Mouse (Mus musculus): Measurements from ENCODE around the gene Zdhhc24.
"Not testable (repeated sequence)": the region's sequence is repeated elsewhere in the genome, so short reads cannot be mapped to it uniquely, and the experiment has no call there.

Gene Zdhhc24

DNA sequence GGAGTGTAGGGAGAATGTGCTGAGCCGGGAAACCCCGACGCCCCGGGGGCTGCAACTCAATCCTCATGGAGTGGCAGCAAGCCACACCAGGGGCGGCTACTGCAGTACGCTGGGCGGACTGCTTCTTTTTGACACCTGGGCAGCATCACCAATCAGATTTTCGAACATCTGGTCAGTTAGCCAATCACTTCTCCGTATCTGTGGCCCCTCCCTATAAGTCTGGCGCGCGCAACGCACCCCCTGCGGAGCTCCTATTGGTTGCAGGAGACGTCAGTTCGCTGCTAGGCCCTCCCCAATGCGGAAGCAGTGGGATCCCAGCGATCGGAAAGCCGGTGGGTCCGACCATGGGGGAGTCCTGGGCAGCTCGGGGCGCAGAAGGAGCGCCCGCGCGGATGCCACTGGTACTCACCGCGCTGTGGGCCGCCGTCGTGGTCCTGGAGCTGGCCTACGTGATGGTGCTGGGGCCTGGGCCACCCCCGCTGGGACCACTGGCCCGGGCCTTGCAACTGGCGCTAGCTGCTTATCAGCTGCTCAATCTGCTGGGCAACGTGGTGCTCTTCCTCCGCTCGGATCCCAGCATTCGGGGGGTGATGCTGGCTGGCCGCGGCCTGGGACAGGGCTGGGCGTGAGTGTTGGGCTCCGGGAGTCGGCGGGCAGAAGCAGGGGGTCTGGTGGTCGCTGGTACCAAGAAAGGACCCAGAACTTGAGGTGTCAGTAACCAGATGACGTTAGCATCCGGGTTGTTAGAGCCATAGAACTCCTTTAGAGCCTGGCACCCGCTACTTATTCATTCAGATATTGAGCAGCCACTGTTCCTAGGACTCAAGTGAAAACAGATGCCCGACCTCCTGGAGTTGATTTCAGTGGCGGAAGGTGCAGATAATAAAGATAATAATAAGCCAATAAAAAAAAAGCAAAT is at the start of gene Zdhhc24:
Zdhhc24 (plus strand) TSS at position 264 of the 919 bp plus-strand sequence.
- DNase-seq (ENCODE audit: low spot score), result peak; percentile 97

DNA sequence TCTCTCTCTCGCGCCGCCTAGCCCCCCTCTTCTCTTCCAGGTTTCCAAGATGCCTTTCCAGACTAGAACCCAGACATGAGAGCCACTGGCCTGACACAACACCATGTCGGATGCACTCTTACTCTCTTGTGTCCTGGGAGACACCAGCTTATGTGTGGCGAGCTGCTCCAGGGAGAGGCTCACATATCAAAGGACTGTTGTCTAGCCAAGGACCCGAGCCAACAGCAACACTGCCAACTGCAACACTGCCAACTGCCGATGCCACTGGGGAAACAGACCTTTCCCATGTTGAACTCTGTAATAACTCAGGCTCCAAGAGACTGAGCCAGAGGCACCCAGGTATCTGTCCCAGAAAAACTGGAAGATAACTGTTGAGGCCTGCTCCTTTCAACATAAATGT is 49.3 kb upstream of the Zdhhc24 start:
- DNase-seq (ENCODE audit: low spot score), result no peak

DNA sequence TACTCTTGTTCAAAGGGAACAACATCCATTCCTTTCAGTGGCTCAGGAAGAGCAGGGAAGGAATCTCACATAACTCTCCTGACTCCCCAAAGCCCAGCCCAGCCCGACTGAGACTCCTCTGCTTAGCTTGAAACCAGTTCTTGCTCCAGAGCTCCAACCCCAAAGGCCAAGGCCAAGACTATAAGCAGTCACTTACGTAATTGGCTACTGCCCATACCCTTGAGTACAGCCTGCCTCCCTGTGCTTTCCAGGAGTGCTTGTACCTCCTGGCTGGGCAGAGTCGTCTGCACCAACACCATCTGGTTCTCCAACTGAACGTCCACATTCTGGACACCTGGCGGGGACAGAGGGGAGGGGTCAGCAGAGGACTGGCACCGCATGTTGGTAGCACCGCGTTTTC is 44.5 kb upstream of the Zdhhc24 start:
- no peak for DNase-seq (ENCODE audit: low spot score)

DNA sequence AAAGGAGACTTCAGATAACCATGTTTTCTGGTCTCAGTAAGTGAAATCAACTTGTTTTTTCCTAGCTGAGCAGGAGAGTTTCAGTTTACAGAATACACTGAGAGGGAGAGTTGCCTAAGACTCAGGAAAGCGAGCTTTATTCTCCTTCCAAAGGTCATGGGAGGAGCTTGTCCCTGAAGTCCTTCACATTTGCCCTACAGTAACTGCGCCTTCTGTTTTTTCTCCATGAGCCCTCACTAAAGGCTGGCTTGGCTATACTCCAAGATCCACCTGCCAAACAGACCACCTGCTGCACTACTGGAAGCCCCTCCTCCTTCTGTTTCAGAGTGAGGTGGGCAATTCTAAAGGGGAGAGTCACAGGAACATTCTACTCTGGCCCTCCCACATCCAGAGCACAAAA is 42.4 kb upstream of the Zdhhc24 start:
- no peak for DNase-seq (ENCODE audit: low spot score)

DNA sequence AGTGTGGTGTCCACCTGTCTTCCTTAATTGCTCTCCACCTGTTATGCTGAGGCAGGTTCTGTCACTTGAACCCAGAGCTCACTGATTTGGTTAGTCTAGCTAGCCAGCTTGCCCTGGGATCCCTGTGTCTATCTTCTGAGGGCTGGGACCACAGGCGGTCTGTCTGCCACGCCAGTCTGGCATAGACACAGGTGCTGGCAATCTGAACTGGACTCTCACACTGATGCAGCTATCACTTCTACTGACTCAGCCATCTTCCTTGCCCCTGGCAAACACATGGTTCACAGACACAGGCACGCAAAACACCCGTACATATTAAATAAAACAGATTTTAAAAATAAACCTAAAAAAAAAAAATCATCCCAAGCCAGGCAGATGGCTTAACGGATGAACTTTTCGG is 41.4 kb upstream of the Zdhhc24 start:
- no peak for DNase-seq (ENCODE audit: low spot score)

DNA sequence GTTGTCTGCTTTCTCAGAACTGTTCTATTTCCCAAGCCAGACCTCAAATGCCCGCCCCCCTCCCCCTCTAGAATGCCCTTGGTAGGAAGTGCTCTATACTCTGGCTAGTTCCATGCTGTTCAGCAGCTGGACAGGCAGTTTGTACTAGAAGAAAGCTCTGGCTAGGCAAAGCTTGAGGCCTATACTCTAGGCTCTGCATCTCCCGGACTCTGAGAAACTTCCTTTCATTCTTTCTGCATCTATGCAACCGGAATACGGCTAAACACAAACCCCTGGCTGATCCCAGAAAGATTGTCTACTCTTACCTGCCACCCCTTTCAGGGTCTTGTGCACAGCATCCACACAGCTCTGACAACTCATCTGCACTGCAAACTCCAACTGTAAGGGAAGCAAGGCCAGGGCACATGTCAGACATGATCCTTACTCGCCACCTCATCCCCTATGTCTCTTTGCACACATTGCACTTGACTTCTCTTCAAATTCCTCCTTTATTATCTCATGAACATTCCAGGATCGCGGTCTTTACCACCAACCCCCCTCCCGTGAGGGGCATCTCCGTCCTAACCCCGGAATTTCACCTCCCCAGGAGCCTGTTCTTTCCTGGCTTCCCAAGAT is 39.8 kb upstream of the Zdhhc24 start:
- peak; percentile 3 for DNase-seq (ENCODE audit: low spot score)

DNA sequence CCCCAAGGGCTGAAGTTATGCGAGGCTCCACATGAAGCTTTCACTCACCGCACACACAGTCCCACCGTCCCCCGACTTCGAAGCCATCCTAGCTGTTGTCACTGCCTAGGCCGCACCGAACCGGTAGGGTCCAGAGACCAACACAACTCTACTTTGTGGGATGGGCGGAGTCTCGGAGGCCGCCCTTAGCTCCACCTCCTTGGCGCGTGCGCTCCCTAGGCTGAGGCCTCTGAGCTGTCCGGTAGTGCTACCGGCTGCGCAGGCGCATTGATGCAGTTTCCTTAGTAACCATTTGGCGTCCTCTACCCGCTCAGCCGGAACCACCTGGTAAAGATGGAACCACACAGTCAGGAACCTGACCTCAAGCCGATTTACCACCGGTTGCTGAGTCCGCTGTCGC is 39.3 kb upstream of the Zdhhc24 start, which contains the start of the genes Ccs and Ccdc87:
Ccs (minus strand) TSS at position 184 of the 400 bp plus-strand sequence.
Ccdc87 (plus strand) TSS at position 218 of the 400 bp plus-strand sequence.
- DNase-seq (ENCODE audit: low spot score), result peak; percentile 99

DNA sequence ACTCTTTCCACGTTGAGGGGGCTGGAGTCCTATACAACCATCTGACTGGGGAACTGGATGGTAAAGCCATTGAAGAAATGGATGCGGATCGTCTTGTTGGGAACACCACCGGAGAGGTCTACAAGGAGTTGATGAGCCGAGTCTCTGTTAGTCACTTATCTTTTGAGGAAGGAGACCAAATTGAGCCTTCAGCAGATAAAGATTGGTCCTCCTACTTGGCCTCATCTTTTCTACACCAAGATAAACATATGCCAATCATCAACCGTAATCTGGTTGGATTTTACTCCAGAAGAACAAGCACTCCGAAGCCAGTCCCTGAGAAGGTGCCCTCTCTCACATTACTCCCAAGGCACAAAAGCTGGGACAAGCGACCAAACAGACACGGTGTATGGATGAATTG is 37.6 kb upstream of the Zdhhc24 start:
- DNase-seq (ENCODE audit: low spot score), result no peak

DNA sequence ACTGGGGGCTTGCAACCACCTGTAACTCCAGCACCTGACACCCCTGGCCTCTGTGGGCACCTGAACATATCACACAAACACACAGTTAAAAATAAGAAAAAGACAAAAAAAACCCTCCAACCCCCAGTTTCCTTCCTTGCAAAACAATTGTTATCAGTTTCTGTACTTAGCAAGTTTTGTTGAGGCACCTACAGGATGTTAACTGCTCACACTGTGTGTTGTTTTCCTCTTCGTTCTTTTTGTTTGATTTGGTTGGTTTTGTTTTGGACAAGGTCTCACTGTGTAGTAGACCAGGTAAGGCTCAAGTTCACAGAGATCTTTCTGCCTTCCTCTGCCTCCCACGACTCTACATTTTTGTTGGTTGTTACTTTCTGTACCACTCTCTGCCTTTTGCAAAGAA is 35.9 kb upstream of the Zdhhc24 start:
- DNase-seq (ENCODE audit: low spot score), result no peak

DNA sequence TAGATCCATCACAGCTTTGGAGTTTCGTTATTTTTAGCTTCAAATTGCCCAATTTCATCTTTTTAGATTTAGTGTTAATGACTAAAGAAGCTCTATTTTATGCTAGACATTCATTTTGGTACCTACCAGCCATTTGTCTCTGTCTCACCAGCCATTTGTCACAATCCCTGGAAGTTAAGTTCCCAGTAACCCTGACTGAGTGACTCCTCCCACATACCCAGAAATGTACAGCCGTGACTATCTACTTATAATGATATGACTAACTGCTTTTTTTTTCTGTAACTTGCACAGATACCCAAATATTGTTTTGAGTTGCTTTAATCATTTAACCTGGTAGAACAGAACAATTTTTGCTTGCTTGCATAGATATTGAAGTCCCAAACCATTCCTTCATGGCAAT is 32.6 kb upstream of the Zdhhc24 start:
- DNase-seq (ENCODE audit: low spot score), result no peak

DNA sequence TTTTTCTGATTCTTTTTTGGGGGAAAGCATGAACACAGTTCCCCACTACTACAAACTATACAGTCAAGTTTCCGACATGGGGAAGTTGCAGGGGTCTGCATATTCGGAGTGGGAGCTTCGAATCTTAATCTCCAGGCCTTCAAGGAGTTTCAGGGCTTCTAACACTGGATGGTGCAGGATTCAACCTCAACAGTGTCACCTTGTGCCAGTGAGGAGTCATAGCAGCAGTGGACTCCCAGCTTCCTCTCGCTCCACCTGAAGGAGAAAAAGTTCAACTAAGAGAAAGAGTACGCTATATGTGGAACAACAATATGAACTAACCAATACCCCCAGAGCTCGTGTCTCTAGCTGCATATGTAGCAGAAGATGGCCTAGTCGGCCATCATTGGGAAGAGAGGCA is 31.0 kb upstream of the Zdhhc24 start:
- peak; percentile 55 for DNase-seq (ENCODE audit: low spot score)

DNA sequence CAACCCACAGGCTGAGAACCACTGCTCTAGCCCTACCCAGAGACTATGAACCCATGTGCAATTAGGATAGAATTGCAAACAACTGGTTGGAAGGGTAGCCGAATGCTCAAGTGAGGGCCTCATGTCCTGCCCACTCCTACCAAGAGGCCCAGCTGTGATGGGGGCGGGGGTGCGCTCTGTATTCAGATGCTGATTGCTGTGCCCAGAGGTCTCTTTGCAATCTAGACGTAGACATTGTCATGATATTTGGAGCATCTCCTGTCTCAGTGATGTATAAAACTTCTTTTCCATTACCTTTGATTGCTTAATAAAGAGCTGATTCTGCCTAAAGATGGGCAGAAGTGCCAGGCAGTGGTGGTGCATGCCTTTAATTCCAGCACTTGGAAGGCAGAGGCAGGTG is 28.7 kb upstream of the Zdhhc24 start:
- no peak for DNase-seq (ENCODE audit: low spot score)

DNA sequence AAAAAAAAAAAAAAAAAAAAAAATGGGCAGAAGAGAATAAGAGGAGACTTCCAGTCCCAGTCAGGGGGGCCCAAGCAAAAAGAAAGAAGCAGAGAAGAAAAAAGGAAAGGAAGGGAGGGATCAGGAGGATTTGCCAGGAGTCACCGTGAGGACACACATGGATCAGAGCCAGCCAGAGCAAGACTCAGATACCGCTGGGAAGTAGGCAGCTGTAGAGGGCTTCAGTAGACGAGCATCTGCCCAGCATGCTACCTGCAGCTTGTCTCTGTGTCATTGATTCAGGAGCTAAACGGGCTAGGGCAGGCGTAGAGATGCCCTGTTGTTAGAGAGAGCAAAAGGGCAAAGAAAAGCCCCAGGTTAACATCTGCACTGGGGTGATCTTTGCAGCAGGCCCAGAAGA is 28.2 kb upstream of the Zdhhc24 start:
- DNase-seq (ENCODE audit: low spot score), result no peak

DNA sequence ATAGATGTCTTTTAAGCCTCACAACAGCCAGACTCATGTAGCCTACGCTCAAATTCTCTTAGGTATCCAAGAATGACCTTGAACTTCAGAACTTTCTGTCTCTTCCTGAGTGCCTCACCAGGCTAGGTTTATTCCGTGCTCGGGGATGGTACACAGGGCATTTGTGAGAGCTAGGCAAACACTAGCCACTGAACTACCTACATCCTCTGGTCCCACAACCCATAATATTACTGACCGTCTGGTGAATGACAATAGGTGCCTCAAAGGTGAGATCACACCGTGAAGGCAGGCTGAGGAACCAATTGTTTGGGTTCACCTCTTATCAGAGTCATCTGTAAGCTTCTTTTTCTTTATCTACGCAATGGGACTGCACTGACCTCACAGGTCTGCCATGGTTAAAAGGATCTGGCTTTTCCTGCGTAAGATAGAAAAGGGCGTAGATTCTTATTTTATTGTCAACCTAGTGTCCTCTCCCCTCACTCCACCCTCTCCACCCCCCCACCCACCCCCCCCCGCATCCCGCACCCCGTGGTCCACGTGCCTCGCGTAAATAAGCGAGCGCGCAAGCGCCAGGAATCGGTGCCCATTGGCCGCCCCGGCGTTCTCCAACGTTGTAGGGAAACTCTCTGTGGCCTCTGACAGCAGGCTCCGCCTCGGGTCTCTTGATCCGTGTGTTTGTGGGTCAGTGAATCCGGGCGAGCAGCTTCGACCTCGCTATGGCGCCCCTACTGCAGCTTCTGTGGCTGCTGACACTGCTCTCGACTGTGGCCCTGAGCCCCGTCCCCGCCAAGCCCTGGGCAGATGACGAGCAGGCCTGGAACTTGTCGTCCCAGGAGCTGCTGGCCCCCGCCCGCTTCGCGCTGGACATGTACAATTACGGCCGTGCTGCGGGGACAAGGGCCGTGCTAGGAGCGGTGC is 23.7 kb upstream of the Zdhhc24 start, which contains the start of gene Ctsf:
Ctsf (plus strand) TSS at position 579 of the 918 bp plus-strand sequence.
- peak; percentile 87 for DNase-seq (ENCODE audit: low spot score)

DNA sequence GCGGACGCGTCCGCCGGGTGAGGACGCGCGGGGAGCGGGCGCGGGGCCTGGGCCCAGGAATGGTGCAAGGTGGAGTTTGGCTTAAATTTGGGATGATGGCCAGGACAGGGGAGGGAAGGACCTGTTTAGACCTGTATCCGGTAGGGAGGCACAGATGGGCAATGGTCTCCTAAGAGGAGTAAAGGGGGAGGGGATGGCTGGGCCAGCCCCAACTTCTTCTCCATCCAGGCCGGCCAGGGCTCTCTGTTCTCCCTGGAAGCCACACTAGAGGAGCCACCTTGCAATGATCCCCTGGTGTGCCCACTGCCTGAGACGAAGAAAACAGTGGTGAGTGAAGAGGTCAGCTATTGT is 23.0 kb upstream of the Zdhhc24 start:
- no peak for DNase-seq (ENCODE audit: low spot score)

DNA sequence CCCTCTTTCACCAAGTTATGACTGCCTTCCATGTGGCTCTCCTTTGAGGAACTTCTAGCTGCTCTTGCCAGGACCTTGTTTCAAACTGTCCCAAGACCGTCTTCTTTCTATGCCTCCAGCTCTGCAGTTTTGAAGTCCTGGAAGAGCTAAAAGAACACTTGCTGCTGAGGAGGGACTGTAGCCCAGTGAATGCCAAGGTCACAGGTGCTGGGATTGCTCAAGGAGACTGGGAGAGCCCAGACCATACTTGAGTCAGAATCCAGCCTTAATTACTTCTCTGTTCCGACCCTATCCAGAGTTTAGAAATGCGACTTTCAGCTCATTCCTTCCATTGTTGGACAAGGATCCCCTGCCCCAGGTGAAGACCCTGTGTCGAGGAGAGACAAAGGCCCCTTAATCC is 22.5 kb upstream of the Zdhhc24 start:
- no peak for DNase-seq (ENCODE audit: low spot score)

DNA sequence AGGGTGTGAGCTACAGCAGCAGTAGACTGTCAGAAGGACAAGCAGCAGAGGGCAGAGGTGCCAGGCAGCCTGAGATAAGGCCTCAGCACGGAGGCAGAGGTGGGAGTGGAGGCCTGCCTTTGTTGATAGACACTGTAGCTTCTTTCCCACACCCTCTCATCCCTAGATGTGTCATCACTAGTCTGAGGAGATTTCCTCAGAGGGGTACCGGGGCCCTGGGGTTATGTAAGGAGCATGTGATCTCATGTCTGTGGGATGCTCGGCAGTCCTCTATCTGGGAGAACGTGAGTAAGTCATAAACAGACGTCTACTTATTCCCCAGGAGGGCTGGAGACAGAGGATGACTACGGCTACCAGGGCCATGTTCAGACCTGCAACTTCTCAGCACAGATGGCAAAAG is 19.4 kb upstream of the Zdhhc24 start:
- no peak for DNase-seq (ENCODE audit: low spot score)

DNA sequence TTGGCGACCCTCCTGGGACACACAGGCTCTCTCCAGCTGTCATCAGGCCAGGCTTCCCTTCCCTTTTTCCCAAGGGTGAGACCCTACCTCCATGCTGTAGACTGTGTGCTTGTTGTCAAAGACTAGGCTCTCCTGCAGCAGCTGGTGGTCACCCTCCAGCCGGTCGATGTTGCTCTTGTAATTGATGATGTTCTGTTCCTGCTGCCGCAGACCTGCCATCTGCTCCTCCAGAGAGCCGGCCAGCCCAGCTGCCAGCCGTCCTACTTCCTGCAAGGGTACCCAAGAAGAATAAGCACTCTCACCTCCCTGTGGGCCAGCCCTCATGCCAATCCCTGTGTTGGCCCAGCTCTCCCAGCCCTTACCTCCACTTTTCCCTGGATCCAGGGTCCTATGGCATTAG is 15.4 kb upstream of the Zdhhc24 start:
- DNase-seq (ENCODE audit: low spot score), result peak; percentile 29

DNA sequence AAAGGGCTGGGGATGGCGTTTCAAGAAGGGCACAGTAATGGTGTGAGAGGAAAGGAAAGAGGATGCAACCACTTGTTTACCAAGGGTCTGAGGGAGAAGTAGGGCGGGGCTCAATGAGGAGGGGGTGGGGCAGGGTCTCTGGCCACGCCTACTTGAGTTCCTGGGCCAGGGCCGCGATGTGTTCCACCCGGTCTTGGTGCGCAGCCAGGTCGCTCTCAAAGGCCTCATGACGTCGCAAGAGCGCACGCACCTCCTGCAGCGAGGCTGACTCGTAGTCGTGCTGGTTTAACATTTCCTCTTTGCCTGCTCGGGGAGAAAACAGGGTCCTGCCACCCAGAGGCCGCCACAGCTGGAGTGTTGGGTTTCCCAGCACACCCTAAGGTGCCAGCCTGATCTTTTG is 13.3 kb upstream of the Zdhhc24 start:
- peak; percentile 13 for DNase-seq (ENCODE audit: low spot score)

DNA sequence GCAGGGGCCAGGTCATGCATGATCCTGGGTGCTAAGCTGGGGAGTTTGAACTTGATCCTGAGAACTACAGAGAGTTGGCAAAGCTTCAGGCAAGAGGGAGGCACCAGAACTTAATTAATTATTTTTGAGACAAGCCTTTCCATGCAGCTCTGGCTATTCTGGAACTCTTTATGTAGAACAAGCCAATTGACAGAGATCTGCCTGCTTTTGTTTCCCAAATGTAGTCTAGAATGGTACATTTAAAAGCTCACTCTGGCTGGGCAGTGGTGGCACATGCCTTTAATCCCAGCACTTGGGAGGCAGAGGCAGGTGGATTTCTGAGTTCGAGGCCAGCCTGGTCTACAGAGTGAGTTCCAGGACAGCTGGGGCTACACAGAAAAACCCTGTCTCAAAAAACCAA is 3.9 kb upstream of the Zdhhc24 start:
- not testable (repeated sequence) for DNase-seq (ENCODE audit: low spot score)

DNA sequence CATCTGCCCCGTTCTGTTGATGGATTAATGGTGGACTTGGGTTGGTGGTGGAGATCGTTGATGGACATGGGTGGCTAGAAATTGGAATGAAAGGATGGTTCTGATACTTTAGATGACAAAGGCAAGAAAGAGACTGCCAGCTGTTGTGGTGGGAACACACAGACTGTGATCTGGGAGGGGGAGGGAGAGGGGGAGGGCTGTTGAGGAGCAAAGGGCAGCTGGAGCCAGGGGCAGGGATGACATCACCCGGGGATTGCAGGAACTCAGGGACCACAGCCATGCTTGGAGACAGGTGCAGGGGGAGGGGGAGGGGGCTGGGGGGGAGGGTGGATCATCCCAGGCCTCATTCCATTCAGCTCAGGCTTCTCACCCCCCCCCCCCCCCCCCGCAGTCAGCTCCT is 2.2 kb upstream of the Zdhhc24 start:
- no peak for DNase-seq (ENCODE audit: low spot score)

DNA sequence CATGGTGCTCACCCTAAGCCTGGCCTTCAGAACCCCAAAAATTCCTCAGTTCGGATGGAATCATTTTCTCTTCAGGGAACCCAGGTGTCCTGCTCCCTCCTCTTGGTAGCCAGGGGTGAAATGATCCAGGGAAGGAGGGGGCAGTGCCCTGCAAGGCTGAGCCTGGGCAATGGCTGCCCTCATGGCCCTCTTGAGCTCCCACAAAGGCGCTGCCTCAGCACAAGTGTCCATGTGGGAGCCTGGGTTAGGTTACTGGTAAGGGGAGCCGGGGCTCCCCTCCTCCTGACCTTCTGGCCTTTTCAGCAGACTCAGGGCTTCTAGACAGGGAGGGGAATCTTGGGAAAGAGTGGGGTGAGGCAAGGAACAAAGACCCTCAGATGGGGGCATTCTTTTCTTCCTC is 1.7 kb upstream of the Zdhhc24 start:
- DNase-seq (ENCODE audit: low spot score), result no peak

Measured in retina, embryonic 14.5 days (tissue).